ENCODE assay signal across 9 mouse cellular contexts in genomic region chr15:87698562-87699320, GRCm38 (mm10).
A peak's percentile ranks its signal among the peaks of the same experiment; 100 is the strongest.
DNase-seq lines count a peak whose midpoint lies in the region; ATAC-seq lines count a peak whose summit lies in the region.
"Had no signal": no experiment of that assay in that cellular context is flagged by ENCODE, and none has a peak within 500 bp of the region (broad histone marks: within the 10 kb centered on the region; RNA-seq: fewer than 3 reads in every experiment).

No protein-coding gene starts in this region.

- 0 out of 2 replicates have a peak overlapping the region, but pooled peaks have one; percentile 3 for H3K27ac ChIP-seq in forebrain, embryonic 14.5 days (ENCODE audit: low read depth, low read length)
- H3K27ac ChIP-seq: liver, embryonic 13.5 days had no signal

- ATAC-seq in forebrain, embryonic 14.5 days, result peak; percentile 50

- DNase-seq in heart, postnatal 4 days, result peak; percentile 11
- no peak for DNase-seq in heart, postnatal 36 days
- peak; percentile 9 for DNase-seq in retina, adult 2 months (ENCODE audit: low read depth, low spot score)
- DNase-seq in retina, embryonic 14.5 days (ENCODE audit: low spot score), result no peak
- peak; percentile 58 for DNase-seq in forebrain, embryonic 14.5 days (ENCODE audit: low spot score)
- peak; percentile 63 for DNase-seq in skeletal muscle tissue, adult 2 months (ENCODE audit: low read depth, low spot score)
- DNase-seq in layer of hippocampus, adult 9-11 months, result no peak
- DNase-seq: liver, embryonic 13.5 days had no signal

- H3K27me3 ChIP-seq in forebrain, embryonic 14.5 days (replicated peaks; ENCODE audit: control insufficient read depth, insufficient read depth, low read length), result no peaks in the 10 kb centered on the region
- H3K27me3 ChIP-seq: liver, embryonic 13.5 days; megakaryocyte, embryonic 14.5 days had no signal

- no peaks in the 10 kb centered on the region; the same call in 1 of the 2 replicates for H3K4me1 ChIP-seq in forebrain, embryonic 14.5 days (ENCODE audit: control insufficient read depth, insufficient read depth, low read length)
- H3K4me1 ChIP-seq: liver, embryonic 13.5 days; megakaryocyte, embryonic 14.5 days had no signal

- H3K4me3 ChIP-seq in forebrain, embryonic 14.5 days (ENCODE audit: low read depth, low read length), result no peak overlapping the region
- H3K4me3 ChIP-seq: liver, embryonic 13.5 days had no signal

- H3K9me3 ChIP-seq in forebrain, embryonic 14.5 days (replicated peaks; ENCODE audit: control insufficient read depth, low read length), result peaks cover 7% of the 10 kb centered on the region; the same call in 1 of the 2 replicates

- H3K4me2 ChIP-seq in forebrain, embryonic 14.5 days (ENCODE audit: low read length), result no peak overlapping the region
- H3K4me2 ChIP-seq: liver, embryonic 13.5 days had no signal

- H3K9ac ChIP-seq in forebrain, embryonic 14.5 days (ENCODE audit: low read length), result no peak overlapping the region
- H3K9ac ChIP-seq: liver, embryonic 13.5 days had no signal

- WGBS in forebrain, embryonic 14.5 days, result 50% methylated on average over 14 of the region's 14 CpGs

- intact Hi-C loops in heart, postnatal 36 days (cut with DNase I), result no loop called here

- H3K36me3 ChIP-seq in forebrain, embryonic 14.5 days (ENCODE audit: control insufficient read depth, insufficient read depth, low read length), result peaks cover 6% of the 10 kb centered on the region
- H3K36me3 ChIP-seq: liver, embryonic 13.5 days had no signal

Comparison
In these comparisons a context has a peak if more than half of its experiments do, and no peak if none do; other contexts are left out.
1. DNase-seq: peak in heart, postnatal 4 days (single experiment), retina, adult 2 months (single experiment), forebrain, embryonic 14.5 days (single experiment) and skeletal muscle tissue, adult 2 months (single experiment); none in heart, postnatal 36 days (0 of 2), retina, embryonic 14.5 days (single experiment) and layer of hippocampus, adult 9-11 months (single experiment).